Mouse (Mus musculus) midbrain, embryonic 11.5 days (tissue): ENCODE data around the gene Fam90a1a. TPM values are rescaled to one million over a fixed set of nuclear protein-coding genes. Genes with fewer than 3 reads are reported as not detected.

ENCODE experiments used
- ATAC-seq: fragments of 200-750 bp; cut with Nextera tagmentation; 2 replicates; pipeline ENCODE4 v1.8.0; 2017; ENCODE audit warnings: moderate TSS enrichment, moderate library complexity; ENCODE audit not compliant: low FRiP score
- DNase-seq: peaks from one replicate; pipeline ENCODE4 v3.0.0; 2015; ENCODE audit warnings: low spot score; ENCODE audit errors: missing footprints
- H3K27ac ChIP-seq: fragments of 300-500 bp; sonication (generic); 2 replicates; pipeline ENCODE4 v1.5.1; 2014; ENCODE audit warnings: low read depth, low read length
- H3K27me3 ChIP-seq: fragments of 300-500 bp; sonication (generic); 2 replicates; pipeline ENCODE4 v1.6.1; 2014; ENCODE audit warnings: mild to moderate bottlenecking, low read length, moderate library complexity, mixed read lengths; ENCODE audit not compliant: control insufficient read depth, insufficient read depth
- H3K36me3 ChIP-seq: fragments of 300-500 bp; sonication (generic); 2 replicates; pipeline ENCODE4 v1.6.1; 2014; ENCODE audit warnings: mild to moderate bottlenecking, low read length, moderate library complexity, mixed read lengths; ENCODE audit not compliant: control insufficient read depth, insufficient read depth
- H3K4me1 ChIP-seq: fragments of 300-500 bp; sonication (generic); 2 replicates; pipeline ENCODE4 v1.6.1; 2014; ENCODE audit warnings: low read length; ENCODE audit not compliant: control insufficient read depth, insufficient read depth
- H3K4me2 ChIP-seq: fragments of 300-500 bp; sonication (generic); 2 replicates; pipeline ENCODE4 v1.6.1; 2014; ENCODE audit warnings: mild to moderate bottlenecking, moderate library complexity
- H3K4me3 ChIP-seq: fragments of 300-500 bp; sonication (generic); 2 replicates; pipeline ENCODE4 v1.5.1; 2014; ENCODE audit warnings: low read depth, low read length
- H3K9ac ChIP-seq: fragments of 300-500 bp; sonication (generic); 2 replicates; pipeline ENCODE4 v1.6.1; 2014; ENCODE audit warnings: low read length
- H3K9me3 ChIP-seq: fragments of 300-500 bp; sonication (generic); 2 replicates; pipeline ENCODE4 v1.6.1; 2016; ENCODE audit warnings: low read length; ENCODE audit not compliant: control insufficient read depth
- WGBS: fragments of 180-500 bp; shearing (Covaris S2); extraction: QIAGEN DNeasy Blood & Tissue Kit; methylation state at CpG from one replicate; pipeline ENCODE4 v1.1.7; 2014; 5-methylcytosine and 5-hydroxymethylcytosine counted together
- polyA plus RNA-seq: library from polyadenylated mRNA; unstranded; fragments of >200 nt; fragmentation: Nextera tagmentation; extraction: Ambion mirVana; gene quantifications from 2 replicates; pipeline ENCODE4 v1.2.1, GENCODE M21; 2014

The Fam90a1a gene
- polyA plus RNA-seq, 1 experiment from 2014 or later, result not detected

GRCm38 (mm10) chr8:22006423-22006822 is 47.9 kb downstream of the Fam90a1a start:
- Histone ChIP-seq H3K4me2 (no peak overlapping the region), H3K4me3 (no peak overlapping the region), H3K9me3 (no peaks in the 10 kb centered on the region), H3K27ac (no peak overlapping the region), H3K27me3 (no peaks in the 10 kb centered on the region), H3K36me3 (no peaks in the 10 kb centered on the region), H3K4me1 (no peaks in the 10 kb centered on the region), H3K9ac (no peak overlapping the region)
- ATAC-seq, result no peak
- WGBS, result 80% methylated on average over 6 of the region's 6 CpGs
- no peak for DNase-seq

- DNase-seq (no peak), ATAC-seq (no peak)
- Histone ChIP-seq H3K9me3 (no peaks in the 10 kb centered on the region), H3K27ac (no peak overlapping the region), H3K4me2 (no peak overlapping the region), H3K9ac (no peak overlapping the region), H3K36me3 (no peaks in the 10 kb centered on the region), H3K4me1 (no peaks in the 10 kb centered on the region), H3K27me3 (no peaks in the 10 kb centered on the region), H3K4me3 (no peak overlapping the region)
- WGBS, result 77% methylated on average over 3 of the region's 3 CpGs
Measured at GRCm38 (mm10) chr8:22009403-22009802, 50.9 kb downstream of the Fam90a1a start.

GRCm38 (mm10) chr8:22013034-22013707 is 54.7 kb downstream of the Fam90a1a start:
- H3K9ac ChIP-seq, result no peak overlapping the region
- H3K4me1 ChIP-seq, result no peaks in the 10 kb centered on the region
- DNase-seq (no peak), ATAC-seq (no peak)
- no peaks in the 10 kb centered on the region for H3K36me3 ChIP-seq
- no peaks in the 10 kb centered on the region for H3K9me3 ChIP-seq
- 76% methylated on average over 24 of the region's 24 CpGs for WGBS
- no peak overlapping the region for H3K27ac ChIP-seq
- H3K4me3 ChIP-seq, result no peak overlapping the region
- H3K27me3 ChIP-seq, result no peaks in the 10 kb centered on the region
- no peak overlapping the region for H3K4me2 ChIP-seq

Other genes with a start within 250 kb of the Fam90a1a start
- gene Defa24, start 224.2 kb upstream of the Fam90a1a start, polyA plus RNA-seq, result not detected in 2 replicates
- gene Defb50, start 135.2 kb upstream of the Fam90a1a start, polyA plus RNA-seq, result not detected in 2 replicates
- gene Defb2, start 118.8 kb upstream of the Fam90a1a start, polyA plus RNA-seq, result not detected in 2 replicates
- not detected in 2 replicates for gene Defb10, start 99.8 kb upstream of the Fam90a1a start, polyA plus RNA-seq
- gene Defb9, start 73.3 kb upstream of the Fam90a1a start, polyA plus RNA-seq, result not detected in 2 replicates
- not detected in 2 replicates for gene Defb11, start 52.3 kb upstream of the Fam90a1a start, polyA plus RNA-seq
- not detected in 2 replicates for gene Defb15, start 26.0 kb upstream of the Fam90a1a start, polyA plus RNA-seq
- gene Defb35, start 20.4 kb upstream of the Fam90a1a start, polyA plus RNA-seq, result not detected in 2 replicates
- not detected in 2 replicates for gene Defb13, start 12.0 kb upstream of the Fam90a1a start, polyA plus RNA-seq
- gene Ccdc70, start 11.1 kb downstream of the Fam90a1a start, polyA plus RNA-seq, result not detected in 2 replicates
- 1.8 and 2.0 TPM in 2 replicates for gene Atp7b, start 101.6 kb downstream of the Fam90a1a start, polyA plus RNA-seq
- 32.5 and 35.9 TPM in 2 replicates for gene Alg11, start 102.0 kb downstream of the Fam90a1a start, polyA plus RNA-seq
- gene Nek5, start 166.3 kb downstream of the Fam90a1a start, polyA plus RNA-seq, result 0.16 TPM in 1 of 2 replicates, not detected in the other
- gene Nek3, start 207.7 kb downstream of the Fam90a1a start, polyA plus RNA-seq, result 8.6 and 8.9 TPM in 2 replicates
- 74.0 and 77.1 TPM in 2 replicates for gene Ckap2, start 227.1 kb downstream of the Fam90a1a start, polyA plus RNA-seq
- 43.6 and 43.7 TPM in 2 replicates for gene Vps36, start 234.1 kb downstream of the Fam90a1a start, polyA plus RNA-seq